ENCODE assay signal across 10 mouse cellular contexts in the genomic region with DNA sequence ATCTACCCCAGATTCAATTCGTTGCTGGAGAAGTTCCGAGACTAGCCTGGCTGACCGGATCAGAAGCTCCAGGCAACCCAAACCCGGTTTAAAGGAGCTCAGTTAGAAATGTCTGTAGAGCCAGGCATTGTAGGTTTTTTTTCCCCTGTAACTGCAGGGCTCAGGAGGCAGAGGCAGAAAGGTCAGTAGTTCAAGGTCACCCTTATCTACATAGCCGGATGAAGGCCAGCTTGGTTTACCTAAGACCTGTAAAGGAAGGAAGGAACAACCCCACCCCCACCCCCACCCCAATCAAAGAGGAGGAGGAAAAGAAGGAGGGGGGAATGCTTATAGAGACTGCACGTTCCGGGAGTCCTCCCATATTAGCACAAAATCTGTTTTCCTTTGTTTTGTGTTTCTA. TPM values are rescaled to one million over a fixed set of nuclear protein-coding genes. Genes with fewer than 3 reads are reported as not detected.
DNase-seq lines count a peak whose midpoint lies in the region; ATAC-seq and TF ChIP-seq lines count a peak whose summit lies in the region.
"Had no signal": no experiment of that assay in that cellular context is flagged by ENCODE, and none has a peak within 500 bp of the region (broad histone marks: within the 10 kb centered on the region; RNA-seq: fewer than 3 reads in every experiment).

No protein-coding gene starts in this region.

- no peaks in the 10 kb centered on the region for H3K9me3 ChIP-seq in heart, embryonic 11.5 days (replicated peaks; ENCODE audit: control insufficient read depth, low read length)
- no peaks in the 10 kb centered on the region for H3K9me3 ChIP-seq in lung, embryonic 14.5 days (ENCODE audit: low read depth, low read length)
- no peaks in the 10 kb centered on the region for H3K9me3 ChIP-seq in midbrain, embryonic 11.5 days (ENCODE audit: control insufficient read depth, low read length)
- no peaks in the 10 kb centered on the region for H3K9me3 ChIP-seq in kidney, embryonic 15.5 days (replicated peaks)

- no peaks in the 10 kb centered on the region for H3K36me3 ChIP-seq in heart, embryonic 11.5 days (ENCODE audit: control insufficient read depth, insufficient read depth, low read length)
- no peaks in the 10 kb centered on the region for H3K36me3 ChIP-seq in lung, embryonic 14.5 days (ENCODE audit: insufficient read depth)
- H3K36me3 ChIP-seq in midbrain, embryonic 11.5 days (ENCODE audit: control insufficient read depth, insufficient read depth, low read length), result no peaks in the 10 kb centered on the region
- H3K36me3 ChIP-seq in kidney, embryonic 15.5 days, result no peaks in the 10 kb centered on the region

- no peak for ATAC-seq in heart, embryonic 11.5 days (replicated peaks; ENCODE audit: insufficient number of reproducible peaks, low FRiP score, low TSS enrichment)
- no peak for ATAC-seq in lung, embryonic 14.5 days (ENCODE audit: insufficient read depth)
- no peak for ATAC-seq in midbrain, embryonic 11.5 days (ENCODE audit: low FRiP score)
- ATAC-seq in kidney, embryonic 15.5 days (replicated peaks; ENCODE audit: low FRiP score), result no peak
- ATAC-seq: Patski had no signal

- peaks cover 13% of the 10 kb centered on the region; the same call in 1 of the 2 replicates for H3K4me1 ChIP-seq in heart, embryonic 11.5 days (ENCODE audit: control insufficient read depth, insufficient read depth, low read length)
- no peaks in the 10 kb centered on the region for H3K4me1 ChIP-seq in lung, embryonic 14.5 days (ENCODE audit: insufficient read depth)
- H3K4me1 ChIP-seq in cortical plate, adult 2 months (ENCODE audit: control insufficient read depth, insufficient read depth, low read length), result no peaks in the 10 kb centered on the region
- H3K4me1 ChIP-seq in midbrain, embryonic 11.5 days (ENCODE audit: control insufficient read depth, insufficient read depth, low read length), result no peaks in the 10 kb centered on the region; the same call in 1 of the 2 replicates
- H3K4me1 ChIP-seq in kidney, embryonic 15.5 days, result peaks cover 9% of the 10 kb centered on the region

- intact Hi-C loops in heart, postnatal 36 days (cut with DNase I), result no loop called here

- no peak overlapping the region for H3K27ac ChIP-seq in heart, embryonic 11.5 days (ENCODE audit: low read depth, low read length)
- no peak overlapping the region for H3K27ac ChIP-seq in lung, embryonic 14.5 days (ENCODE audit: low read depth)
- H3K27ac ChIP-seq in cortical plate, adult 2 months (ENCODE audit: insufficient read depth, low read length), result no peak overlapping the region
- H3K27ac ChIP-seq in midbrain, embryonic 11.5 days (ENCODE audit: low read depth, low read length), result no peak overlapping the region
- H3K27ac ChIP-seq in kidney, embryonic 15.5 days, result no peak overlapping the region

- DNase-seq in heart, postnatal 36 days, result no peak
- DNase-seq in lung, embryonic 14.5 days, result no peak
- DNase-seq in lung, postnatal 25 days (ENCODE audit: low spot score), result no peak
- peak; percentile 82 for DNase-seq in midbrain, embryonic 11.5 days (ENCODE audit: low spot score, missing footprints)
- no peak for DNase-seq in adrenal gland, postnatal 14 days
- DNase-seq: lung, adult 18-20 months had no signal

- peak overlapping the region; percentile 87 for H3K4me2 ChIP-seq in heart, embryonic 11.5 days
- H3K4me2 ChIP-seq in lung, embryonic 14.5 days, result peak overlapping the region; percentile 62; the same call in 1 of the 2 replicates
- peak overlapping the region; percentile 76; the same call in 1 of the 2 replicates for H3K4me2 ChIP-seq in midbrain, embryonic 11.5 days
- H3K4me2 ChIP-seq in kidney, embryonic 15.5 days, result no peak overlapping the region

- 10% methylated on average over 7 of the region's 7 CpGs for WGBS in heart, embryonic 11.5 days (ENCODE audit: insufficient replicate concordance)
- 12% methylated on average over 7 of the region's 7 CpGs for WGBS in lung, embryonic 14.5 days
- 24% methylated on average over 7 of the region's 7 CpGs for WGBS in midbrain, embryonic 11.5 days
- 14% methylated on average over 7 of the region's 7 CpGs for WGBS in kidney, embryonic 15.5 days

- TF ChIP-seq CTCF in lung, embryonic 14.5 days (IDR thresholded peaks at IDR 0.05; ENCODE audit: low read depth), result no peak
- TF ChIP-seq CTCF in cortical plate, adult 2 months (IDR thresholded peaks at IDR 0.05; ENCODE audit: extremely low read depth, insufficient read depth, low read length), result no peak

- no peak for TF ChIP-seq POLR2A in cortical plate, adult 2 months (IDR thresholded peaks at IDR 0.05; ENCODE audit: extremely low read depth, insufficient read depth, low read length)

- H3K9ac ChIP-seq in heart, embryonic 11.5 days (ENCODE audit: low read depth, low read length), result no peak overlapping the region
- H3K9ac ChIP-seq in lung, embryonic 14.5 days, result no peak overlapping the region
- H3K9ac ChIP-seq in midbrain, embryonic 11.5 days (ENCODE audit: low read length), result no peak overlapping the region
- H3K9ac ChIP-seq in kidney, embryonic 15.5 days, result no peak overlapping the region

- H3K4me3 ChIP-seq in heart, embryonic 11.5 days (ENCODE audit: low read depth, low read length), result peak overlapping the region; percentile 51; the same call in 1 of the 2 replicates
- H3K4me3 ChIP-seq in lung, embryonic 14.5 days (ENCODE audit: low read depth, low read length), result no peak overlapping the region; the same call in 1 of the 2 replicates
- H3K4me3 ChIP-seq in cortical plate, adult 2 months (ENCODE audit: insufficient read depth, low read length), result peak overlapping the region; percentile 38; the same call in 1 of the 2 replicates
- no peak overlapping the region for H3K4me3 ChIP-seq in midbrain, embryonic 11.5 days (ENCODE audit: low read depth, low read length)
- no peak overlapping the region for H3K4me3 ChIP-seq in kidney, embryonic 15.5 days (replicated peaks)

- peaks cover 33% of the 10 kb centered on the region for H3K27me3 ChIP-seq in heart, embryonic 11.5 days (ENCODE audit: control insufficient read depth, insufficient read depth, low read length)
- peaks cover 32% of the 10 kb centered on the region for H3K27me3 ChIP-seq in lung, embryonic 14.5 days (ENCODE audit: insufficient read depth, low read length)
- peaks cover 24% of the 10 kb centered on the region for H3K27me3 ChIP-seq in midbrain, embryonic 11.5 days (ENCODE audit: control insufficient read depth, insufficient read depth, low read length)
- H3K27me3 ChIP-seq in kidney, embryonic 15.5 days, result peaks cover 80% of the 10 kb centered on the region

RNA-seq across cellular contexts. Expression of a gene that starts 0.7 kb away (rescaled TPM):
- 6.6 TPM in 2 replicates for polyA plus RNA-seq in heart, embryonic 11.5 days (2014; fragmentation: Nextera tagmentation; extraction: Ambion mirVana)
- total RNA-seq in heart, postnatal 36 days (2021), result 10 to 100 TPM; 74.1 to 86.6 TPM
- polyA plus RNA-seq in lung, embryonic 14.5 days (2014; fragmentation: Nextera tagmentation; extraction: Ambion mirVana), result 2.3 and 2.6 TPM in 2 replicates
- polyA plus RNA-seq in cortical plate, adult 2 months (2012; rRNA removed), result 133 and 135 TPM in 2 replicates
- 2.5 TPM in 2 replicates for polyA plus RNA-seq in midbrain, embryonic 11.5 days (2014; fragmentation: Nextera tagmentation; extraction: Ambion mirVana)
- polyA plus RNA-seq in kidney, embryonic 15.5 days (2015; fragmentation: Nextera tagmentation; extraction: Ambion mirVana), result 5.8 and 6.4 TPM in 2 replicates
- total RNA-seq in adrenal gland, postnatal 14 days (2021), result 12.6 and 12.8 TPM in 2 replicates

RNA-seq across cellular contexts. Expression of a gene that starts 8.0 kb away (rescaled TPM):
- 2.8 and 3.5 TPM in 2 replicates for polyA plus RNA-seq in heart, embryonic 11.5 days (2014; fragmentation: Nextera tagmentation; extraction: Ambion mirVana)
- total RNA-seq in heart, postnatal 36 days (2021), result under 1 TPM; 0.33 to 0.36 TPM
- 0.28 and 0.38 TPM in 2 replicates for polyA plus RNA-seq in lung, embryonic 14.5 days (2014; fragmentation: Nextera tagmentation; extraction: Ambion mirVana)
- 22.7 and 23.1 TPM in 2 replicates for polyA plus RNA-seq in cortical plate, adult 2 months (2012; rRNA removed)
- polyA plus RNA-seq in midbrain, embryonic 11.5 days (2014; fragmentation: Nextera tagmentation; extraction: Ambion mirVana), result 1.1 and 1.6 TPM in 2 replicates
- 0.19 and 0.38 TPM in 2 replicates for polyA plus RNA-seq in kidney, embryonic 15.5 days (2015; fragmentation: Nextera tagmentation; extraction: Ambion mirVana)
- total RNA-seq in adrenal gland, postnatal 14 days (2021), result 2.9 and 3.1 TPM in 2 replicates

RNA-seq across cellular contexts. Expression of a gene that starts 37.9 kb away (rescaled TPM):
- polyA plus RNA-seq in heart, embryonic 11.5 days (2014; fragmentation: Nextera tagmentation; extraction: Ambion mirVana), result 27.5 and 33.1 TPM in 2 replicates
- 100 to 1,000 TPM; 221 to 229 TPM for total RNA-seq in heart, postnatal 36 days (2021)
- 21.5 and 23.8 TPM in 2 replicates for polyA plus RNA-seq in lung, embryonic 14.5 days (2014; fragmentation: Nextera tagmentation; extraction: Ambion mirVana)
- polyA plus RNA-seq in cortical plate, adult 2 months (2012; rRNA removed), result 51.1 and 52.2 TPM in 2 replicates
- polyA plus RNA-seq in midbrain, embryonic 11.5 days (2014; fragmentation: Nextera tagmentation; extraction: Ambion mirVana), result 9.2 and 10.8 TPM in 2 replicates
- 33.8 and 39.4 TPM in 2 replicates for polyA plus RNA-seq in kidney, embryonic 15.5 days (2015; fragmentation: Nextera tagmentation; extraction: Ambion mirVana)
- total RNA-seq in adrenal gland, postnatal 14 days (2021), result 245 and 246 TPM in 2 replicates

Comparison
In these comparisons a context has a peak if more than half of its experiments do, and no peak if none do; other contexts are left out.
1. H3K4me3 ChIP-seq: peak in heart, embryonic 11.5 days (single experiment) and cortical plate, adult 2 months (single experiment); none in lung, embryonic 14.5 days (single experiment), midbrain, embryonic 11.5 days (single experiment) and kidney, embryonic 15.5 days (single experiment).
2. RNA of a gene that starts 0.7 kb away (polyA plus RNA-seq): 133 to 135 TPM in cortical plate, adult 2 months; 6.6 TPM in heart, embryonic 11.5 days, 5.8 to 6.4 TPM in kidney, embryonic 15.5 days, 2.3 to 2.6 TPM in lung, embryonic 14.5 days and 2.5 TPM in midbrain, embryonic 11.5 days; every median in the first group is over 10 times any median in the second.